Mouse (Mus musculus) lung, postnatal 4 days (tissue): Measurements from ENCODE around the gene H2-DMb2.

Source experiments
- DNase-seq, 2 experiments: peaks; one replicate each; pipeline ENCODE4 v3.0.0; 2021

Gene H2-DMb2

GRCm38 (mm10) chr17:34119249-34120179 is 23.6 kb upstream of the H2-DMb2 start, which contains the start of gene H2-DMa:
H2-DMa (plus strand) TSS chr17:34119541.
- DNase-seq: peak; percentile 99

DNA sequence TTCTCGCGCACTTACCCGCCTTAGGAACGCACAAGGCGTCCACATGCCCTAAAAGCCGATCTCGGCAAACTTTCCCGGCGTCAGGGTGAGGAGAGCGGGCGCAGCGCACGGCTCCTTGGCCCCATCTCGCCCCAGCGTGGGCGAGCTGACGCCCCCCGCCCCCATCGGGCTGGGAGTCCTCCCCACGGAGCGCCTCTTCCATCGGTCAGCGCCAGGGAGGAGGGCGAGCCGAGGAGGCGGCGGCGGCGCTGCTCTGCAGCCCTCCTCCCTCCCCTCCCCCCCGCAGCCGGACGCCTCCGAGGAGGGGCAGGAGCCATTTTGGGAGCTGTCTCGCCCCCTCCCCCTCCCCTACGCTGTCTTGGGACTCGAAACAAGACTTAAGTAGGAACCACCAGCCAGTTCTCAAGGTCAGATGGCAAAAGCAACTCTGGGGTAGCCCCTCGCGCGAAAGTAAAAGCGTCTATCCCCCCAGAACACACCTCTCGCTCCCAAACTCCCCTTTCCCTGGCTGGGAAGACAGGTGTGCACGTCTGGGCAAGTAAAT is 22.9 kb upstream of the H2-DMb2 start:
- peak; percentile 91 to 93 for DNase-seq

- DNase-seq: peak; percentile 90 to 92
Measured at GRCm38 (mm10) chr17:34120814-34121171, 22.3 kb upstream of the H2-DMb2 start.

GRCm38 (mm10) chr17:34121172-34121878 is 21.8 kb upstream of the H2-DMb2 start:
- DNase-seq: peak; percentile 89 to 92

- peak; percentile 73 to 77 for DNase-seq
Measured at GRCm38 (mm10) chr17:34121879-34122187, 21.3 kb upstream of the H2-DMb2 start.

DNA sequence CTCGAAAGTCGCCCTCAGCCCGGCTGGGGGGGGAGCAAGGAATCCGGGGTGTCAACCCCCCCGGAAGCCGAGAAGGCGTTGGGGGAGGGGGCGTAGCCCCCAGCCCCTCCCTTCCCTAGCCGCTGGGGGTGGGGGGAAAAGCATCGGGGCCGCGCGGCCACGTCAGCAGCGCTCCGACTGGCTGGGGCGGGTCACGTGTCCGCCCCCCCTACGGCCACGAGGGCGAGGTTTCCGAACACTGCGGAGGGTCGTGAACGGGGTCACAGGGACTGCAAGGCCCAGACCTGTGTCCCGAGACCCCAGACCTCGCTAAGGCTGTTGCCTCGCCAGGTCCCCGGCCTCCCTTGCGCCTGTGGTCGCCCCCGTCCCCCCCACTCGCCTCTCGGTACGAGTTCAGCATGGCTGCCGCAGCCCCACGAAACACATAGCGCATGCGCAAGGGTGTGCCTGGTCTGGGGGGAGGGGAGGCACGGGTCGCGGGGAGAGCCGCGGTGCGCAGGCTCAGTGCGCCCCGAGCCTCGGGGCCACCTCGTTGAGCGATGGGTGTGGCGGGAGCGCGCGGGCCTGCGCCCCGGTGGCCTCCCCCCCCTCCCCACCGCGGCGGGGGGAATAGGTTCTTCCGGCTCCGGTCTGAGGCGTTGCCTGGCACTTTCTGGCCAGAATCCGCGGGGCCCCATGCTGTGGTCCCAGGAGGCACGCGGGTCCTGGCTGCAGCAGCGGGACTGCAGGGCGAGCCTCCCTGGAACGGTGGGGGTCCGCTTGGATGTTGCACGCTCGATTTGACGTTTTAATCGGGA is 20.7 kb upstream of the H2-DMb2 start, which contains the start of gene Brd2:
Gene Brd2, minus strand, starts transcription at position 447 of the 797 bp plus-strand sequence.
- DNase-seq: peak; percentile 98 to 99

- no peak for DNase-seq
Measured at GRCm38 (mm10) chr17:34123111-34123510, 20.0 kb upstream of the H2-DMb2 start.

DNA sequence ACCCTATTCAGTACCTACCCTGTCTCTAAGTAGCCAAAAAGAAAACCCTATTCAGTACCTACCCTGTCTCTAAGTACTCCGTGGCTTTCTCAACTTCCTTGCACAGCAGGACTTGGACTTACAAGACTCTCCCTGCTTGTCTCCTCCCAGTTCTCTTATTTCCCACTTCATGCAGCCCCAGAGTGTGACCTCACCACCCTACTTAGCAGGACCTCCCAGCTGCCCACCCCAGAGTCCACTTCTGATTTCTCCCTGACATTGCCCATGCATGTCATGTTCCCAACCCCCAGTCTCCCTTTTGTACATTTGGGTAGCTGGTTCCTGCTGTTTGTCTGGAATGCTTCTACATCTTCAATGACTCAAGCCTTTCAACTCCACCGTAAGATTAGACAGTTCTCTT is 19.6 kb upstream of the H2-DMb2 start:
- DNase-seq: peak; percentile 51 to 53

DNA sequence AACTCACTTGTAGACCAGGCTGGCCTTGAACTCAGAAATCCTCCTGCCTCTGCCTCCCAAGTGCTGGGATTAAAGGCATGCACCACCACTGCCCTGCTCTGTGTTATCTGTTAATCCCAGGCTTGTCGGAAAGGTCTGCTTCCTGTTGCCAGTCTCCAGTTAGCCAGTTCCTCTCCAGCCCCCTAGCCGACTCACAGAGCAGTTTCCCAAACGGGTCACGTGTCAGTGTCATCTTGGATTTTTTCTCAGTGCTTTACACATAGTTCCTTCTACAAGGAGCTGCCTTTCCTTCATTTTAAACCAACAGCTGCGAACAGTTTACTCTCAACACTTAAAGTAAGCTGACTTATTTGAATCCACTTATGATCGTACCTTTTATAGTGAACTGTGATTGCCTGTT is 18.5 kb upstream of the H2-DMb2 start:
- peak in 1 of 2 experiments; percentile 46 for DNase-seq

- DNase-seq: no peak
Measured at GRCm38 (mm10) chr17:34126826-34127420, 16.2 kb upstream of the H2-DMb2 start.

DNA sequence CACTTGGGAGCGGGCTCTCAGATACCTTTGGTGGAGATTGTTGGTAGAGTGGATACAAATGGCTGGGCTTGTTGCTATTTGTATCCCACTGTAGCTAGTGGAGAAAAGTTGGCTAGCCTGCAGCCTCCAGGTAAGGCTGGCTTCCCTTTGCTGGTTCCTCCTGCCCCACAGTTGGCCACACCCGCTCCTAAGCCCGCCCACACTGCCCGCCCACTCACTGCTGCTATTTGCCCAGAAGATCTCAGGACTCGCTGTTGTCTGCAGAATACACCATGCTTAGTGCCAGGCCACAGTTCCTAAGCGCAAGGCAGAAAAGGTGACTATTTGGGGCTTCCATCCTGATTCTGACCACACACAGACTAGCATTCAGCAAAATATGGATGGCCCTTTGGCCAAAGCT is 15.6 kb upstream of the H2-DMb2 start:
- DNase-seq: peak; percentile 65 to 71

- no peak for DNase-seq
Measured at GRCm38 (mm10) chr17:34128264-34128937, 14.7 kb upstream of the H2-DMb2 start.

GRCm38 (mm10) chr17:34128944-34129791 is 13.9 kb upstream of the H2-DMb2 start:
- DNase-seq: no peak

GRCm38 (mm10) chr17:34130073-34130947 is 12.8 kb upstream of the H2-DMb2 start:
- no peak for DNase-seq

DNA sequence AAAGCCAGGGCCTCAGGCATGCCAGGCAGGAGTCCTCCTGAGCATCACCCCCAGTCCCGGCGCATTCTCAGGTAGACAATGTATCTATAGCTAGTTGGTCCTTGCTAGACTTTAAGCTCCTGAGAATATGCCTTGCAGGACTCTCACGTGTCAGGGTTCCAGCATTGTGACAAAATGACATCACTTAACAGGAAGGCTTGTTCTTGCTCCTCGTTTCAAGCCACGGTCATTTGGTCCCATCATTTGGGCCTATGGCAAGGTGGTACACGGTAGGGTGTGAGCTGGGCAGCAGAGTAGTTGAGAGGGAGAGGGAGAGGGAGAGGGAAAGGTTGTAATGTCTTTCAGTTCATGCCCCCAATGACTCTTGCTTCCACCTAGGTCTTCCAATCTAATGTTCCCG is 11.2 kb upstream of the H2-DMb2 start:
- no peak for DNase-seq

GRCm38 (mm10) chr17:34133289-34133688 is 9.8 kb upstream of the H2-DMb2 start:
- DNase-seq: peak in 1 of 2 experiments; percentile 50

GRCm38 (mm10) chr17:34134451-34134850 is 8.7 kb upstream of the H2-DMb2 start:
- no peak for DNase-seq

DNA sequence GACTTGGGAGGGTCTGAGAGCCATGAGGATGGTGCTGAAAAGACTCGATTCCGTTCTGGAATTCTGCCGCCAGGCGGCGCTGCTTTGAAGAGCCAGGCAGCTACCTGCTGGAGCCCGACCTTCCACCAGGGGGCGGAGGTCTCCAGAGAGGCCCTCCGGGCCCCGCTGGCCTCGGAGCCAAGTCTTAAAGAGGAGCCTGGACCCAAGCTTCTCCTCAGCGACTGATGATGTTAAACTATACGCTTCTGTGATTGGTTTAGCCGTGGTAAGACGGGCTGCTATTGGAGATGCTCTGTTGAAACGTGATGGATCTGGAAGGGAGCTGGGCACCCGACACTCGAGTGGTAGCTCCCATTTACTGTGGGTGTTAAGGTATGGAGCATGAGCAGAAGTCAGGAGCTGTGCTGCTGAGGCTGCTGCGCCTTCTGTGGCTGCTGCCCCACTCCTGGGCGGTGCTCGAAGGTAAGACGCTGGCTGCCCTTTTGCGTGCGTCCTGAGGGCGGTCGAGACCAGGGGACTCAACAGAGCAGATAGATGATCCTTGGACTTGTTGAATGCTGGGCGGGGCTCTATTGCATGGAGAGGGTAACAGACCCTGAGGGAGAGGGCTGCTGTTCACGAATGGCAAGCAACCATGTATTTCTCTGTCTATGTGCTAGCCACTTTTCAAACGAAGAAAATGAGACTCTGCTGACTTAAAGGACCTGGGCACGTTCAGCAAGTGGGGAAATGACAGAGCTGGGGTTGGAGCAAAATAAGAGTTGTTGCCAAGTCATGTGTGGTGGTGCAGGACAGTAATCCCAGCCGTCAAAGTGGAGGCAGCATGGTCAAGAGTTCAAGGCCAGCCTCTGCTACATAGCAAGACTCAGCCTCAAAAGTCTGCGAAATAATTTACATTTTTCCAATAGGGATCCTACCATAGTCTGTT is 7.5 kb upstream of the H2-DMb2 start:
- DNase-seq: peak; percentile 97 to 99

- no peak for DNase-seq
Measured at GRCm38 (mm10) chr17:34137601-34138000, 5.5 kb upstream of the H2-DMb2 start.
